Mouse (Mus musculus): ENCODE results near the gene Lsm14a.
"Not testable (repeated sequence)": the region's sequence is repeated elsewhere in the genome, so short reads cannot be mapped to it uniquely, and the experiment has no call there.

Gene Lsm14a

DNA sequence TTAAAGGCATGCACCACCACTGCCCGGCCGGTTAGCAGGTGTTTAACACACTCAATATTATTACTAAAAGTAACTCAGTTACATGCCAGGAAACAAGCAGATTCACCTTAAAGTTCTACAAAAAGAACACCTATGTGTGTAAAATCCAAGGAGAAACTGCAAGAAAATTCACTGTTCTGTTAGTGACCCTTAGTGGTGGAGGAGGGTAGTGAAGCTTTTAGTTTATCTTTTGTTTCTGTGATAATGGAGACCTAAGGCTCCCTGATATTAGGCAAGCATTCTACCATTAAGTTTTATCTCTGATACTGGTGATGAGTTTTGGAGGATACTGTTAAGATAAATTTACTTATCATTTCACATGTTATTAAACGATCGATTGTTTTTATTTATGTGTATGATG, 37.5 kb downstream of the Lsm14a start:
- no peak for DNase-seq

DNA sequence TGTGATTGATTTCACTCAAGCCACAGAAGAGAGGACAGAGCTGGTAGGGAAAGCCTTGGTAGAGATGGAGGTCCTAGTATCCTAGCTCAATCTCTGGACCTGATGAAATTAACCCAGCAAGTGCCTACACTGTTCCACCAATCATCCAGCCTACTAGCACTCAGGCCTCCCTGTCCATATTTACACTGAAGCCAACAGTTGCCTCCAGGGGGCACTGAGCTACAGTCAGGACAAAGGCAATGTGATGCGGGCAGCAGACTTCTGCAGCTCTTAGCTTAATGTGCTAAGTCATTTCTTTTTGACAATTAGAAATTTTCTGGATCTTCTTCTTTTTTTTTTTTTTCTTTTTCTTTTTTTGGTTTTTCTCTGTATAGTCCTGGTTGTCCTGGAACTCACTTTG, 41.1 kb downstream of the Lsm14a start:
- peak in 1 of 2 experiments; percentile 17 for DNase-seq

DNA sequence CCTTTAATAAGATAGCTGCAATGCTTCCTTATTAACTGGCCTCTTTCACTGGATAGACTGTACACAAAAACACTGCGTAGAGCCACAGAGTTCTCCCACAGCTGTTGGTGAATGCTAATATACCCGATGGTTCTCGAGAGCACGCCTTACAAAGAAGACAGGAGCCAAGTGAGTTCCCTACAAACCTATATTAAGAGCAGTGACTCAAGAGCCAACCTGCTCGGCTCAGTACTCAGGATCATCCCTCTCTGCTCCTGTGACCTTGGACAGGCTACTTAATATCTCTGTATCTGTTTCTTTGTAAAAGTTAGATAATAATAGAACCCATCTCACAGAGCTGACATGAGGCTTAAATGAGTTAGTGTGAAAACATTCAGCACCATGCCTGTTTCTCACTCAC, 42.9 kb downstream of the Lsm14a start:
- no peak for DNase-seq

DNA sequence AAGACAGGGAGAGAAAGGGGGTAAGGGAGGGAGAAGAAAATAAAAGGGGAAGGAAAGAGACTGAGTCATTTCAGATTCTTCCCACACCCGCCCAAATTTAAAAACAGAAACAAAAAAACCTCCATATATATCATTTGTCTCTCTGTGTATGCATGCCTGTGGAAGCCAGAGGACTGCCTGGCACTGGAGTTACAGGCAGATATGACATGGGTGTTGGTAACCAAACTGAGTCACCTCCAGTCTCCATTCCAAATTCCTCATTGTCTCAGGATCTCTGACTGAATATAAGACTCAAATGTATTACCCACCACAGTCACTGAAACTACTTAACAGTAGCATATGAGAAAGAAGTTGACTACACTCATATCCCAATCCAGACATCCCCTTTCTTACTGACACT, 45.1 kb downstream of the Lsm14a start:
- no peak for DNase-seq

DNA sequence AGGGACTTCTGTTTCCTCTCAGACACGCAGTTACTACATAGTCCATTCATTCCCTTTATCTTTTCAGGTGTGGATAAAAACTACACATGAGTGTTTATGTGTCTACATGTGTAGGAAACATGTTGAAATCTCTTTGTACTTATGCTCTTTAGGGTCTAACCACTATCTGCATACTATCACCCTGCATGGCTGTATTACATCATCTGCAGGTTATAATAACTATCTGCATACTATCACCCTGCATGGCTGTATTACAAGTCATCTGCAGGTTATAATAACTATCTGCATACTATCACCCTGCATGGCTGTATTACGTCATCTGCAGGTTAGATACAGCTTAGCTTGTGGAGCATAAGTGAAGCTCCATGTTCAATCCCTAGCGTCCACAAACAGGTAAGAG, 46.1 kb downstream of the Lsm14a start:
- no peak for DNase-seq

DNA sequence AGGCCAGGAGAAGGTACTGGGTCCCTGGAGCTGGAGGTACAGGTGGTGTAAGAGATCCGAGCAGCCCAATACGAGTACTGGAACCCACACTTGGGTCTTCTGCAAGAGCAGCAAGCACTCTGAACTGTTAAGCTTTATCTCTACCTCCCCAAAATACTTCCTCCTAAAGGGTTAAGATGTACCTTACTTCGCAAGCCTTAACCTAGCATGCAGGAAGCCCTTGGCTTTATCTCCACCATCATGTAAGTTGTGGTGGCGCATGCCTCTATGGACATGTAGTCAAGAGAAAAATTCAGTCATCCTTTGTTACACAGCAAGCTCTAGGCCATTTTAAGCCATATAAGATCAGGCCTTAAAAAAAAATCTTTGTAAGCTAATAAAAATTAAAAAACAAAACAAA, 46.6 kb downstream of the Lsm14a start:
- DNase-seq, result no peak

DNA sequence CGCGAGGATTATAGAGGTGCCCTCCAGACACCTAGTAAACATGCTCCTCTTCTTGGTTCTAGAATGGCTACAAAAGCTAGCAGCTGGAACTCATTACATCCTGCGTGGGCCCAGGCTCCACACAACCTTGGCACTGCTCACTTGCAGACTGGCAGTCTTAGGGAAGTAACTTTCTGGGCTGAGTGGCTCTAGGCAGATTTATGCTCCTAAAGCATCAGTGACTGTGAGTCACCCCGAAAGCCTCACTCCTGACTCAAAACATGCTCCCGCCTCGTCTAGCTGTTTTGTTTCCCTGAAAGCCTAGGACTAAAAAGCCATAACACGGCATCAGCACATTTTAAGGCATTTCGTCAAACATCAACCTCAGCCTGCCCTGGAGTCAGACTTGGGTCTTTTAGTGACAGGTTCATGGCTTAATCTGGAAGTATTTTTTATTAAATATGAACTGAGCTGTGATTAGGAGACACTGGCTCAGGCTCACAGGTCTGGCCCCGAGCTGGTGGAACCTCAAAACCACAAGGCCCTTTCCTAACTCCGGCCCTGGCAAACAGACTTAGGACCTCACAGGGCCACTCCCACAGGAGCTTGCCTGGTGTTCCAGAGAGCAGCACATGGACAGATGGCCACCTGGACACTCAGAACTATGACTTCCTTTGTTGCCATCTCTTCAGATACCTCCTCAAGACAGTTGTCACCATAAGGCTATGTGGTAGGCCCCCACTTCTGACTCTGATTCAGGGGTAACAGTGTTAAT, 50.9 kb downstream of the Lsm14a start:
- no peak for DNase-seq

DNA sequence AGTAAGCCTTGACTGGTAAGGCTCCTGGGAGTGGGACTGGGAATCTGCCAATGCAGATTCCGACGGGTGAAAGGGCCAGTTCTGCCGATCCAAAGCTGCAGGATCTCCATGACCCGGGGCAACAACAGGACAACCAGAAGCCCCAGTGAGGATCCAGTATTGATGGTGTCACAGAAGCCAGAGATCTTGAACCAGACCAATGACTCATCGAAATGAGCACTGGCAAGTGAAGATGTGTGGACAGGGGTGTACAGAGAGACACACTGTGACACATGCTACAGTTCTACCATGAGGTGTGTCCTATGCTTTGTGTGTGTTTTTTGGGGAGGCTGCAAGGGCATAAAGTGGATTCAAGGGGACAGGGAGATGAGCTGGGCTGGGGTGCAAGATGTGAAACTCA, 52.3 kb downstream of the Lsm14a start:
- no peak for DNase-seq

DNA sequence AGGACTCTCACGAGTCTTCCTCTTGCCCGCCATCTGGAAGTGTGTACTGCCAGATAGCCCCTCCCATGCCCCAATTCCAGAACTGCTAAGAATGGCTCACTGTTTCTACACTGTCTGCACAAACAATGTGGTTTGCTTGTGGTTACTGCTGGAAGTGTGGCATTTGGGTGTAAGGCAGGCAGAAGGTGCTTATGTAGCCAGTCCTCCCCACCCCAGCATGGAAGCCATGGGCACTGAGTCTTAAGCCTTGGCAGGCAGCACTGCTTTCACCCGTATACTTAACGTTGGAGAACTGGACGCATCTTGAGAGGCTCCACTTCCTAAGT, 54.0 kb downstream of the Lsm14a start:
- DNase-seq, result no peak

DNA sequence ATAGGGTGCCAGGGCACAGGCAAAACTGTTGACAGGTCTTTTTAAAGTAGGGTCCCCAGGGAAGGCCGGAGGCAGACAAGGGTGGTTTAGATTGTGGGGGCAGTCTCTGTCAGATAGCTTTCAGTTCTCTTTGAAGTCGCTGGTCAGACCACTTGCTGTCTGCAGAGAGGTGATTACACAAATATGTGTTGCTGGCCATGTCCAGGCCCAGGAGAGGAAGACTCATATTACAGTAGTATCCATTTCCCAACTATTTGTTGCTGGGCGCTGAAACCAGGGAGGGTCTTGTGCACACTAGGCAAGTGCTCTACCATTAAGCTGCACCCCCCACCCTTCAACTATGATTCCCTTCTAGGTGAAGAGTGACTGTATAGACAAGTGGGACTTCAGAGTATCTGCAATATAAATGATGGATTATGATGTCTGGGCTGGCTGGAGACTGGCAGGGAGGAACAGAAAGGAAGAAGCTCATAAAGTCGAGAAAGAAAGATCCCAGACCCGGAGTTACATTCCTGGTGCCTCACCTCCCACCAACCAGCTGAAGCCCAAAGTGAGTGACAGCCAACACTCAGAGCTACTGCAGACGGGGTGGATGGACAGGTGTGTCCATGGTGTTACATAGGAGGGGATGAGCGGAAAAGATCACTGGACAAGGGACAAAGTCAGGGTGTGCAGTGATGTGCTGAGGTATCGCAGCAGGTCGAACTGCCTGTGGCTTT, 54.5 kb downstream of the Lsm14a start:
- no peak for DNase-seq

DNA sequence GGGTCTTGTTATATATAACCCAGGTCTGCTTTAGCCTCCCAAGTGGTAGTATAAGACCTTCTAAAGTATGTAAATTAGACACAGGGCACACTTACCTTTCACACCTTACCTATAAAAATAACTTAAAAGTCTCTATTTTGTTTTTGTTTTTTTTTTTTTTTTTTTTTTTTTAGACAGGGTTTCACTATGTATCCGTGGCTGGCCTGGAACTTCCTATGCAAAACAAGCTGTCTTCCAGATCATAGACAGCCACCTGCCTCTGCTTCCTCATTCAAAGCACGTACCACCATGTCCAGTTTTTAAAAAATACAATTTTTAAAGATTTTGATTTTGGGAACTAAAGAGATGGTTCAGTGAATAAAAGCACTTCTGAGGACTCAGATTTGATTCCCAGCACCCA, 55.8 kb downstream of the Lsm14a start:
- DNase-seq, result no peak

DNA sequence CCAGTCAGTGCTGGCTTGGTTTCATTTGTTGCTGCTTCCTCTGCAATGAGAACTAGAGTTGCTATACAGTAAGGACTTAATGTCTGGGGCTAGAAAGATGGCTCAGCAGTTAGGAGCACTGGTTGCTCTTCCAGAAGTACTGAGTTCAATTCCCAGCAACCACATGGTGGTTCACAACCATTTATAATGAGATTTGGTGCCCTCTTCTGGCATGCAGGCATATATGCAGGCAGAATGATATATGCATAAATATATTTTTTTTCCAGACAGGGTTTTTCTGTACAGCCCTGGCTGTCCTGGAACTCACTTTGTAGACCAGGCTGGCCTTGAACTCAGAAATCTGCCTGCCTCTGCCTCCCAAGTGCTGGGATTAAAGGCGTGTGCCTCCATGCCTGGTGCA, 56.6 kb downstream of the Lsm14a start:
- DNase-seq, result not testable (repeated sequence)

DNA sequence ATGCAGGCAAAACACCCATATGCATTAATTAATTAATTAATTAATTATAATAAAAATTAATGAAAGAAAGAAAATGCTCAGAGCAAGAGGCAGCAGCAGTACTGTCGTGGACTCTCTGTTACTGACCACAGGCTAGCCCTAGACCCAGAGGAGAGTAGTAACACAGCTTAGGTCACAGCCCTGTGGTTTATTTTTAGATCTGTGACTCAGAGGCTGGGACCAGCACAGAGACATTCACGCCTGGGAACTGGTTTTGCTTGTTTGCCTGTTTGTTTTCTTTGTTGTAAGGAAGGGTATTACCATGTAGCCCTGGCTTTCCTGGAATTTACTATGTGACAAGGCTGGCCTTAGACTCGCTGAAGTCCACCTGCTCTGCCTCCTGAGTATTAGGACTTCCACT, 65.6 kb downstream of the Lsm14a start:
- DNase-seq, result no peak

DNA sequence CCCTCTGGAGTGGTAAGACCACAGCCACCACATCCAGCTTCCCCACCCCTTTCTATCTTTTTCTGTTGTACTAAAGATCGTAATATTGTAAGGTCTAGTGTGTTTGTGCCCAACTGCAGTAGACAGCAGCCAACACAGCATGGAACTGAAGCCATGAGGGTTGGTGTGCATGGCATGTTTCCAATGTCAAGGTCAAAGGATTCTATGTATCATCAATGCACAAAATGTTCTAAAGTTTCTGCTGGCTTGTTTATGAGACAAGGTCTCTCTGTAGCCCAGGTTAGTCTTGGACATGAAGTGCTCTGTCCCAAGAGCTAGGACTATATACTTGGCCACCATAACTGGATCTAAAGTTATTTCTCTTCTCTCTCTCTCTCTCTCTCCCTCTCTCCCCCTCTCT, 68.3 kb downstream of the Lsm14a start:
- DNase-seq, result no peak

DNA sequence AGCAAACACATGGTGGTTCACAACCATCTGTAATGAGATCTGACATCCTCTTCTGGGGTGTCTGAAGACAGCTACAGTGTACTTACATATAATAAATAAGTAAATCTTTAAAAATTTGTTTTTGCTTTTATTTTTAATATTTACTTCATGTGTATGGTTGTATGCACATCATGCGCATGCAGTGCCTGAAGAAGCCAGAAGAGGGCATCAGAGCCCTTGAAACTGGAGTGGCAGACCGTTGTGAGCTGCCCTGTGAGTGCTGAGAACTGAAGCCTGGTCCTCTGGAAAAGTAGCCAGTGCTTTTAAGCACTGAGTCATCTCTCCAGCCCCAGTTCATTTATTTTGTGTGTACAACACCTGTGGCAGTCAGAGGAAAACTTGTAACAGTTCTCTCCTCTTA, 69.1 kb downstream of the Lsm14a start:
- DNase-seq, result no peak

DNA sequence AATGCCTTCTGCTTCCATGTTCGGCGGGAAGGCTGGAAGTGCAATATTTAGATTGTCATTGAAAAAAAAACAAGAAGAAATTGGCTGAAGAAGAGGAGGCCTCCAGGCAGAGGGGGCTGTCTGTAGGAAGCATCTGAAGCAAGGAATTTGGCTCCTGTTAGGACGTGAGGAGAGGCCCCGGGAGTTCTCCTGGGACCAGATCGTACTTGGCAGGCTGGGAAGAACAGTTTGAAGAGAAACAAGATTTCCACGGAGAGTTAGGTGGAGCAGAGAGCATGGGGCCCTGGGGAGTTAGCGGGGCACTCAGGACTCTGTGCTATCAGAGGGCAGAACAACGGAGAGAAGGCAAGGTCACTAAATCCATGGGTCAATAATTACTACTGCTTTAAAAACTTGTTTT, 69.8 kb downstream of the Lsm14a start:
- DNase-seq, result no peak

DNA sequence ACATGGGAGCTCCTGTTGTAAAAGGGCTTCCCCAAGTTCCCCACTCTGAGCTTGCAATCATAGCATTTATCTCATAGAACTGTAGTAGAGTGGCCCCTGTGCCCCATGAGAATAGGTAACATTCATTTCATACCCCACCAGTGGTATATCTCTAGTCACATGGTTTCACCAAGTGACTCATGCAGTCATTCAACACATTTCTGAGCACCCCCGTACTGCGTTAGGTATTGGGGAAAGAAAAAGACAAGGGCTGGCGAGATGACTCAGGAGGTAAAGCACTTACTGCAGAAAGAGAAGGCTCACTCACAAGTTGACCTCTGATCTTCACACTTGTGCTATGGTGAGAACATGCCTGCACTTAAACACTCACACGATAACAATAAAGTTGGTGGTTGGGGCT, 71.2 kb downstream of the Lsm14a start:
- no peak for DNase-seq

DNA sequence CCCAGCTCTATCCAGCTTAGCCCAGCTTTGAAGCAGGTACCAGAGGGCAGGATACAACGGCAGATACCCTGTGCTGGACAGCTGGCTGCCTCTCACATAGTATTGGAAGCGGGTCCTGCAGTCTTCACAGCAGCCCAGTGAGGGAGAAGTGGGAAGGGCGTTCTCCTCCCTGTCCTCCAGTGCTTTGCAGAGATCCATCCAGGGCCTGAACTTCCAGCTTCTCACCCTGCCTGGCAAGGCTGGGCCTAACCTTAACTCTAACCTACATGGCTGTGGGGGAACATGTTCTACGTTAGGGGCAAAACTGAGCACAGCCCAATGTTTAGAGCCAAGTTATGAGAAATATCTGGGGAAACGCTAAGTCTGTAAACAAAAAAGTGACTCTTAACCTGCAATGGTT, 72.0 kb downstream of the Lsm14a start:
- DNase-seq, result no peak

DNA sequence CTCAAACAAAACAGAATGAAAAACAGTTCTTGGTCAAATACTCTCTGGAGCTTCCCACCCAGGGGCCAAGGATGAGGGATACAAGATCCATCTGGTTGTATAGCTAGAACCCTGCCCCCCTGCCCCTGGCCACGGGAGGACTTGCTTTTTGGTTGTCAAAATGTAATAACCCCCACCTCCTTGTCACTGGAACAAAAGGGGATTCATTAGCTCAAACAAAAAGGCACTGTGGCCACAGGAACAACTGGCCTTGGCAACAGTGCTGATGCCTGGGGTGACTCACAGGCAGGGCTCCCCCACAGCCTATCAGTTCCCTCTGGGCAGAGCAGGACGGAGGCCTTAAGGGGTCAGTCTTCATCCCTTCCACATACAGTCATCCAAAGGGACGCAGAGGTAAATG, 73.2 kb downstream of the Lsm14a start:
- DNase-seq, result no peak

DNA sequence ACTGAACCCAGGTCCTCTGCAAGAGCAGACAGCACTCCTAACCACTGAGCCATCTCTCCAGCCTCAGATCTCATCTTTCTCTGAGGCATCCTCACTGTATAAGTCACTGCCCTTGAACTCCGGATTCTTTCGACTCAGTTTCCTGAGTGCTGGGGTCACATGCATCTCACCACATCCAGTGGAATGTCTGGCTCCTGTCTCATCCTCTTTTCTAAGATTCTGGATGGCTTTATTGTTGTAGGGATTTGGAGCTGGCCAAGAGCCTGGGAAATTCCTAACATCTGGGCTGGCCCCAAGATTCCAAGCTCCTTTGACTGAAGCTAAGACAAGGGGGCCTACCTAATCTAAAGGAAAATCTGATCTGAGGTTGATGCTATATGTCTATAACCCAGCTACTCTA, 74.0 kb downstream of the Lsm14a start:
- DNase-seq, result no peak

DNA sequence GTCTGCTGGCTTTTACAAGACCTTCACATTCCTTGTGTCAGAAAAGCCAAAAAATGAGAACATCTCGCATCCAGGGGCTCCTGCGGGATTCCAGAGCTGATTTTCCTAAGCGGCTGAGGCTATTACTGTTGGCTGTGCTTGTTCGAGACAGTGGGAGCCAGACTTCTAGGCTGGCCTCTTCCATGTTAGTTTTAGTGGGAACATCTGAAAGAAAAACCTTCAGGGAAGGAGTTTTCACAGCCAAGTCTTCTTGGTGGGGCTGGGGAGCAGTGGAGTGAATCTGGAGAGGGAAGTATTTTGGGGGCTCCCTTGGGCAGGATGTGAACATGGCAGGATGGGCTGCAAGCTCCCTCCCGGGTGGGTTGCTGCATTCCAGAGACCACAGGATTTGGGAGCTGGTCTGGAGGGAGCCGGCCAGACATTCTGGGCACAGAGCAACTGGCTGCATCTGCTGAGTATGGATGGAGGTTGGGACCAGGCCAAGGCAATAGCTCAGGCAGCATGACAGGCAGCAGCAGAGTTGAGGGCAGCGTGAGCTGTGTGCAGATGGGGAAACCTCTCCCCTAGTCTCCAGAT, 75.1 kb downstream of the Lsm14a start:
- DNase-seq, result no peak

DNA sequence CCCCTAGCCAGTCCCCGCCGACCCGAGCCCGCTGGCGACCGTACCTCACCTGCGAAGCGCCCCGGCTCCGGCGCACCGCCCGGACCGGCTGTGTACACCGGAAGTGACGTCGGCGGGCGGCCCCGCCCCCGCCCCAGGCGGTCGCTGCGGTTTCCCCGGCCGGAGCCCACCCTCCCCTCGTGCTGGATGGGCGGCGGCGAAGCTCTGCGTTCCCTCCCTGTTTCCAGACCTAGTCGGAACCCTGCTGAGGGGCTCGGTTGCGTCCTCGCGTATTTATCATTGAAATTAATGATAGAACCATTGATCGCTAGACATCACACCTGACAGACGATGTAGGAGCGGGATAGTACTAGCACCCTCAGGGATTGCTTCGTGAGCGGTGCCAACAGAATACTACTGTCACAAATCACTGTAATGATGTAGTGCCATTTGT, 79.7 kb downstream of the Lsm14a start, which contains the start of gene 4931406P16Rik:
Gene 4931406P16Rik (minus strand): TSS at position 109 of the 433 bp plus-strand sequence.
- peak; percentile 88 to 92 for DNase-seq

DNA sequence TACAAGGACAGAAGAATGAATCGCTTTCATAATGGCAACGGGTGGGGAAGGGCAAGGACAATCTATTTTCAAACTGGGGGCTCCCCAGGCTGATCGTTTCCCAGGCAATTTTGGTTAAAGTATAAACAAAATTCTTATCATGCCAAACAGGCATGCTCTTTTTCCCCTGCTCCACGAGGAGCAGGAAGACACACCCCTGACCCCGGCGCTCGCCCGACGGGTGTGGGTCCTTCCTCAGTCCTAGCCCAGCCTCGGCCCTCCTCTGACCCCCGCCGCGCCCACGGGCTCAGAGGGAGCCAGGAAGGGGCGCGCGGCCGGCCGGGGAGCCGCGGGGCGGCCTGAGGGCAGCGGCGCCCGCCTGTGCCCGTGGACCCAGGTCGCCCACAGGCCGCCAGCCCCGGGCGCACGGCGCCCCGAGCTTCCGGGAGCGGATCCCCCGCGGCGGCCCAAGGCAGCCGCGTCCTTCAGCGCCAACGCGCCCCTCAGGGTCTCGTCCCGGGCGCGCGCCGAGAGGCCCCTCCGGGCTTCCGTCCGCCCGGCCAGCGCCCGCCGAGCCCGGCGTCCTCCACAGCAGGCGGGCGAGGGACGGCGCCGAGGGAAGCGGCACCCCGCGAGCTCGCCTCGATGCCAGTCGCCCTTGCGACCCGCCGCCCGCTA, 80.2 kb downstream of the Lsm14a start:
- DNase-seq, result peak in 1 of 2 experiments; percentile 41
